Mouse (Mus musculus) cerebellum, postnatal 4 days (tissue): ENCODE measurements at regions not wholly inside any gene's neighbourhood (a gene's known extent, or its start where the extent isn't known, plus 50 kb on each side); places are given as distances from the start of the nearest gene placed in this dataset.

Source experiments
- DNase-seq, 2 experiments: peaks; one replicate each; pipeline ENCODE4 v3.0.0; 2022; ENCODE audit warnings: low spot score in 2 of 2, mixed read lengths in 1 of 2

DNA sequence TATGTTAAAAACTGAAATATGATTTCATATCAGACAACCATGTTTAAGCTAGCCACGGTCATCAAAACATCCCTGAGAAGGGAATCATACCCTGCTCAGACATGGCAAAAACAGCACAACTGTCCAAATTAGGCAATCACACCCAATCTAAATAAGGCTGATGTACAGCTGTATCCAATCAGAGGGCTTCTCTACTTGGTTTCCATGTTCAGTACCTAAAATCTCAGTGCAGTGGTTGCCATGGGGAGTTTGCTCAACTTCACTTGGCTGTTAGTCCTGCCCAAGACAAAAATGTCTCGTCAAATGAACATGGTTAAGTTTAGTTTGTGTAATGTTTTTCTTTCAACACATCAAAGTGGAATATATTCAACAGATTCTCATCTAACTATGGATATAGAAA lies 987.0 kb downstream of the Cdh9 start:
- DNase-seq, result no peak

DNA sequence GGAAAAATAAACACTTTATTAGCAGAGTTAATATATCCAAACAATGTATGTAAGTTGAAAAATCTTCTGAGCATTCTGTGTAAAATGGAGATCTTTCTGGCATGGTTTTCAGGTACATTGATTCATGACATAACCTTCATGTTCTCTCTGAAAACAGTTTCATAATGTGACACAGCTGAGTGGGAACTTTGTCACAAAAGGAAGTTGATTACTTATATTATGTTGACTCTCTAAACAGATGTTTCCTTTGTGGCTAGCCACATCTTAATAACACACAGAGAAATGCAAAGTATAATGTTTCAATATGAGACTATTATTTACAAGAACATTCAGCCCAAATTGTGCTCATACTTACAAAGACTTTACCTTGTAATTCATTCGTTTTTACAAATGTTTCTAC lies 1002.1 kb downstream of the Cdh9 start:
- DNase-seq, result no peak

DNA sequence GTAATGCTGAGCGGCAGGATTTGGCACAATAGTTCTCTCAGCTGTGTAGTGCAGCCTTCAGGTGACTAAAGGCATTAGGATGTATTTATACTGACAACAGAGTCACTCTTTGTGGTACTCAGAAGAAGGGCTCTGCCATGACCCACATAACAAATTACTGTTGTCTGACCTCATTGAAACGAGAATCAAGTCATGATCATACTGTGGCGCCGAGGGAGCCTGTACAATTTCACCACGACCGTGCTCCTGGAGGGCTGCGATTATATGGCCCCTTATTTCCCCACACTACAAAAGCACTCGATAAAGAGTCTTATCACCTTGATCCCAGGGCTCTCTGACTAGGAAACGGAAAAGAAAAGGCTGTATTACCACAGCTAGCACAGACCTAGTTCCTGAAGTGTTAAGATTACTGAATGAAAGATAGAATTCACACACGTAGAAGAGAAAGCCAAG lies 1041.7 kb downstream of the Cdh9 start:
- no peak for DNase-seq

DNA sequence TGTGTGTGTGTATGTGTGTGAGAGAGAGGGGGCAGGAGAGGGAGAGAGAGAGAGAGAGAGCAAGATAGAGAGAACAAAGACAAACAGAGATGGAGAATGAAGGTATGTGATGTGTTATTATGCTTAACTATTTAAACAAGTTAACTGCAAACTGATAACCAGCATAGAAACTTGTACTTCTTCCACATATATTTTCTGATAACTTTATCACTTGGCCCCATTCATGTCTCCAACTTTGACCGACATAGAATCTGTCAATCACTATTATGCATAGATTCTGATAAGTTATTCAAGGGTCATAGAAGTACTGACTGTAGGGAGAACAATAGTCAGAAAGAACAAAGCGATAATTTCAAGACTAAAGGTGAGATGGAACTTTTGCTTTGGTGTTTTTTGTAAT lies 1039.0 kb upstream of the Cdh10 start:
- no peak for DNase-seq

DNA sequence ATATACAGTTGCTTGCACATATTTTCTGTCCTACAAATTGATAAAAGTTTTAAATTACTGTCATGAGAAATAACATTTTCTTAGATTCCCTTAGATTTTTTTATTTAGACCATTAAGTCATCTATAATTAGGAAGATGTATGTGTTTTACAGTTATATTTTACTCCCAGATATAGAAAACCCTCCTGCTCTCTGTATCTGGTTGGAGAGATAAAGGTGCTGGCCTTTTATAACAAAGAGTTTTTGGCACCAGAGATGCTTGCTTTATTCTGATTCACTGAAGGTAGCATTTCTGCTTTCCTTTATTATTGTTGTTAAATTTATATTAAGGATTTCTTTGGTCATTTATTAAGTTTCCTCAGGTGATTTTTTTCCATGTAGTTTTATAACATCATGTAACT lies 1035.4 kb upstream of the Cdh10 start:
- no peak for DNase-seq

DNA sequence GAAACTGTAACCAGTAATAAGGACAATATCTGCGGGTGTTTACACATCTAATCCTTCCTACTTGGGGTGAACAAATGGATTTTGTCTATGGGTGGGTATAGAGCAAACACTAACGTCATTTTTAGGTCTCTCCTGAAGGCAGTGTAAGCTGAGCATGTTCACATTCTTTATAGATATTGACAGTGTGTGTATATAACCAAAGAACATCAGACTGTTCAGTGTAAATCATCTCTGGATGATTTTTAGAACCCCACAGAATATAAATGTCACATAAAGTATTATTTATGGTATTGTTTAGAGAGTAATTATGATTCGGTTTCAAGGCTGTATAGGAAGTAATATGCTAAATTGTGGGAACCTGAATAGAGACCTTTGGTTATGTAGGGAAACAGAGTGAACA lies 1021.2 kb upstream of the Cdh10 start:
- DNase-seq, result no peak

DNA sequence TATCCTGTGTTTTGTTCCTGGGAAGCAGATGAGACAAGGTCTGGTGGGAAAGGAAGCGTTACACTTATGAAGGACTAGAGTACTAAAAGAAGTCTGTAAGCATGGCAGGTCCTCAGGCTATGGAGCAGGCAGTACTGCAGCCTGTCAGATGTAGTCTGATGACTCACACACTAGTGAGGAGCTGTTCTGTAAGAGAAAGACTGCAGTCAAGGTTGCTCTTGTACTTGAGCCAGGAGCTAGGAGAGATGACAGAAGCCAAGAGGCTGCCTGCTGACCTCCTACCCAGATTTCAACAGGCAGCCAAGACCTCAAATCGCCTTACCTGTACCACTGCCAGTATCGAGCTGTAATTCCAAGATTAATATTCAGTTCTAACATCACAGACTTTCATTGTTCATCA lies 1017.3 kb upstream of the Cdh10 start:
- peak in 1 of 2 experiments; percentile 36 for DNase-seq

DNA sequence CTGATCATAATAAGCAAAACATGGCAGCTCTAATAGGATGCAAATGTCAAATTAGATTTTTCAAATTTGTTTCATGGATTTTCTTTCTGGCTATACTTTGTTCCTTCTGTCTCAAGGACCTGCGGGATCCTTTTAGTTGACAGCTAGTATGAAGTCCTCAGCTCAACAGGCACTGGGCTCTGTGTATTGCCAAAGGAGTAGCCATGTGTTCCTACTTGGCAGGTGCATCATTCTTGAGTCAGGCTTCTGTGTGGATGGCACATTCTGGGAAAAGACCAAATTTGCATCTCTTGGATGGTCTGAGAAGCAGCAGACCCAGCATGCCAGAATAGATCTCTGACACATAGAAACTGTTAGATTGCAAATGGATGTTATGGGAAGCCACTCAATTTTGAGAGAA lies 1015.6 kb upstream of the Cdh10 start:
- DNase-seq, result peak in 1 of 2 experiments; percentile 34

DNA sequence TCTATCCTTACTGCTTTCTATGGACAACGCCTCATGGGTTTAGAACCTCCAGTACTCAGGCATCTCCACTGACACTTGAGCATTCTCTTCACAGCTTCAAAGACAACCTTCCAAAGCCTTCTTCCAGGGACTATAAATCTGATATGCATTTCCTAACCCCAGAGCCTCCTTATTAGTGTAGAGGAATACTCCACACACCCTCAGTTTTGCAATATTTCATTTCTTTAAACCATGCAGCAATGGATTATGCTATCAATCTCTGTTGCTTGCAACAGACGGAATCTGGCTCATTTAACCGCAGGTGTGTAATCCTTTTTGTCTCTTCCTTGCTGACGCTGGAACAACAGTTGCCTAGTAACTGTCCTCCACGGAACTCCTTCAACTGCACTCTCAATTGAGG lies 988.4 kb upstream of the Cdh10 start:
- no peak for DNase-seq

DNA sequence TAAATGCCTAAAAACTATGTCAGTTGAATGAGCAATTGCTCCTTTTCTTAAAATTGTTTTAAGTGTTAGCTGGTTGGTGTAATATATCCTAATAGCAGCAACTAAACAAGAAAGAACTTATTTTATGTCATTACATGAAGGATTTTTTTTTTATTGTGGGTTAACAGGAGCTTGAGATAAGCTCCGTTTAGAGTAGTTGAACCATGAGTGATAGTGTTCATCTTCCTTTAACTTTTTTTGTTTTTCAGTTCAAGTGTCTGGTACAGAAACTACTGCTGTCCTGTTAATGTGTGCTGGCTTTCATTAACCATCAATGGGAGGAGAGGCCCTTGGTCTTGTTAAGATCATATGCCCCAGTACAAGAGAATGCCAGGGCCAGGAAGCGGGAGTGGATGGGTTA lies 986.8 kb upstream of the Cdh10 start:
- DNase-seq, result no peak

DNA sequence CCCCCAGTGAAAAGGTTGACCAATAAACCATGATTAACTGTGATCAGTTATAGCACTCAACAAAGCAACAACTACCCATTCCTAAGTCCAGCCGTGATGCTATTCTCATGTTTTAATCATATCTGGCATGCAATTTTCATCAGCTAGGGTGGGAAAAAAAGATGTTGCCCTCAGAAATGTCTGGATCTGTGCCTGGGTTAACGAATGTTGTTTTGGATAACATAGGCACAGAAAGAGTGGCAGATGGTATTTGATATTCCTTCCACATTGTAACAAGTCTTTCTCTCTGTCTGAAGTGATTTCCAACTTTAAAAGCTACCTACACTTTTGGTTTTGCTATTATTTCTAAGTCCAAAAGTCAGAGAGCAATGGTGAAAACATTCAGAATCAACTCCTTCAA lies 938.6 kb upstream of the Cdh10 start:
- no peak for DNase-seq

DNA sequence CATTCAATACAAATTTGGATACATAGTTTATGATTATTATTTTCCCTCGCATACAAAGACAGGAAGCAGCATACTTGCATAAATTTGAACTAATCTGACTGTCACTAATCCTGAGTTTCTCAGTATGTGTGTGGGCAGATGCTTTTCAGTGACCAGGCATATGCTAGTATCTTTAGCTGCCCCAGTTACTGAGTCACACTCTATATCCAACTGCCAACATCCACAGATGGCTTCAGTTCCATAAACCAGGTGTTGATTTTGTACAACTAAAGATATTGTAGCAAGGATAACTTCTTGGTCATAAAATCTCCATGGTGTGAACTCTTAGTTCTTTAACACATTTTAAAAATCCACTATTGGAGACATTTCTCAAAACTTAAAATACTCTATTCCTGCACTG lies 929.4 kb upstream of the Cdh10 start:
- DNase-seq, result no peak

DNA sequence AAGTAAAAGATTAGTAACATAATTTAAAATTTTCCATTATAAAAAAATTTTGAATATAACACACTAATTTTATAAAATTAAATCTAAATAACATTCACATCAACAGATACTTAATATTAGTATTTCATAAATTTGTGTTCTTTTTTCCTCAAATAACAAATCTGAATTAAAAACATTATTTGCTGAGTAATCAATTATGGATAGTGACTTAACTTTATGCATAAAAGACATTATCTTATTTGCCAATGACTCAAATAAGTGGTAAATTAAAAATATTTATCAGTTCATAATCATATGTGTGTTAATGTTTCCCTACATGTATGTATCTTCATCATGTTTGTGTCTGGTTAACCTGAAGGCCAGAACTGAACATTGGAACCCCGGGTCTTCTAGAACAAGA lies 918.7 kb upstream of the Cdh10 start:
- no peak for DNase-seq

DNA sequence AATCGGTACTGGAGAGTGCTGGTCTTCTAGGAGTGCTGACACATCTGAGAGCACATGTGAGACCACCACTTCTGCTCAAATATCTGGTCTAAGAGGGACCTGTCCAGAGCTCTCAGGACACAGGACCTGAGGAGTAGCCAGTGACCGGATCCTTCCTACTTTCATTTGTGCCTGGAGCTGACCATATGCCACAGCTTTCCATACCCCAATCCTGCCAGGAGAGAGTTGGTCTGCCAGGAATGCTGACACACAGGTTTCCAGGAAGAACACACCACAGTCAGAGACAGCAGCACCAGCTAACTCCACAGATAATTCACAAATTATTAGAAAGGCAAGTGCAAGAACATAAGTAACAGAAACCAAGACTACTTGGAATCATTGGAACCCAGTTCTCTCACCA lies 906.5 kb upstream of the Cdh10 start:
- DNase-seq, result no peak

DNA sequence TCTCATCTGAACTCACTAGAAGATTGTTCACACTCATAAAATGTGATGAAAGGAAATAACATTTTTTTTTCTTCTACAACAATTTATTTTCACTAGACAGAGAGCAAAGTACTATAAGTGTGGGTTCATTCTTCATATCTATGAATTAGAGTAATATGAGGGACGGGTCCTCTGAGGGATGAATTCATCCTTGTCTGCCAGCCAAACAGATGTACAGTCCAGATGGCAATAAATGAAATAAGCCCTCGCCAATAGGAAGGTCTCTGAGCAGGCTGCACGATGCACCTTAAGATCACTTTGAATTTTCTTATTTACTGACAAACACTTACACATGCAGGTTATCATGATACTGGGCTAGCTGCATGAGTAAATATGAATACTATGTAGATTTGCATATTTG lies 886.2 kb upstream of the Cdh10 start:
- DNase-seq, result peak in 1 of 2 experiments; percentile 7

DNA sequence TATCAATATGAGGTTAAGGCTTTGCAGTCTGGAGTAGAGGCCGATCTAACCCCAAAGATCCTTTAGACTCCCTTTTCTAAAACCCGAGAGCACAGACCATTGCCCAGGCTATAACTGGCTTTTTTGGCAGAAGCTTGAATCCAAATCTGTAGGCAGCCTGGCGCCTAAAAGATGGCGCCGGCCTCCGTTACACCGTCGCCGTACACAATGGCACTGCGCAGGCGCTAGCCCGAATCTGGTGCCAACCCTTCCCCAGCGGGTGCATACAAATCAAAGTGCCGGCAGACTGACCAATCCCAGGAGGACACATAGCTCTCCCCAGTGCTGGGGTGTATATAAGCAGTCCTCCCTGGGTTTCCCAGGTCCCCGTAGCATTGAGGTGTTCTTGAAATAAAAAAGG lies 884.9 kb upstream of the Cdh10 start:
- DNase-seq, result no peak

DNA sequence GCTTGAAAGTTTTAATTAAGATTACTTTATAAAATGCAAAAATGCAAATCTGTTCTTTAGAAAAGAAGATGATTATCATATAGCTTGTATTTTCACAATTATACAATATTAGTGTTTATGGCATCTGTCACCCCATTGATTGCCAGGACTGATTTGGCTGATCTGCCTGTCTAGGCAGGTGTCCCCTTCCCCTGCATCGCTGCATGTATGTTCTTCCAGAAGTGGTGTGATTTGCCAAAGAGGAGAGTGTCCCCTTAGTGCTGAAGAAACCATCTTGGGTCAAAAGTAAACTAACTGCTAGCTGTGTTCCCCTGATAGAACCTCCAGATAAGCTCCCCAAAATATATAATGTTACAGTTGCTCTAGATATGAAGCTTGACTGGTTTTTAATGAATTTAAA lies 883.3 kb upstream of the Cdh10 start:
- peak in 1 of 2 experiments; percentile 34 for DNase-seq

DNA sequence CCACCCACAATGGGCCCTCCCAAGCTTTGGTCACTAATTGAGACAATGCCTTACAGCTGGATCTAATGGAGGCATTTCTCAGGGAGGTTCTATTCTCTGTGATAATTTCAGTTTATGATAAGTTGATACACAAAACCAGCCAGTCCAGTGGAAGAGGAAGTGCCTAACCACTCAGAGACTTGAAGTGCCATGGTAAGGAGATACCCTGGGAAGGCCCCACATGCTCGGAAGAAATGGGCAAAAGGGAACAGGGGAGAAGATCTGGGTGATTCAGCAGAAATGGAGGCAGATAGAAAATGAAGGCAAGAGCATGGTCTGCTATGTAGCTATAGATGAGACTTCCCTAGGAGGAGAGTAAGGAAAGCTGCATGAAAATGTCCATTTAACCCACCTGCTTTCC lies 856.0 kb upstream of the Cdh10 start:
- no peak for DNase-seq

DNA sequence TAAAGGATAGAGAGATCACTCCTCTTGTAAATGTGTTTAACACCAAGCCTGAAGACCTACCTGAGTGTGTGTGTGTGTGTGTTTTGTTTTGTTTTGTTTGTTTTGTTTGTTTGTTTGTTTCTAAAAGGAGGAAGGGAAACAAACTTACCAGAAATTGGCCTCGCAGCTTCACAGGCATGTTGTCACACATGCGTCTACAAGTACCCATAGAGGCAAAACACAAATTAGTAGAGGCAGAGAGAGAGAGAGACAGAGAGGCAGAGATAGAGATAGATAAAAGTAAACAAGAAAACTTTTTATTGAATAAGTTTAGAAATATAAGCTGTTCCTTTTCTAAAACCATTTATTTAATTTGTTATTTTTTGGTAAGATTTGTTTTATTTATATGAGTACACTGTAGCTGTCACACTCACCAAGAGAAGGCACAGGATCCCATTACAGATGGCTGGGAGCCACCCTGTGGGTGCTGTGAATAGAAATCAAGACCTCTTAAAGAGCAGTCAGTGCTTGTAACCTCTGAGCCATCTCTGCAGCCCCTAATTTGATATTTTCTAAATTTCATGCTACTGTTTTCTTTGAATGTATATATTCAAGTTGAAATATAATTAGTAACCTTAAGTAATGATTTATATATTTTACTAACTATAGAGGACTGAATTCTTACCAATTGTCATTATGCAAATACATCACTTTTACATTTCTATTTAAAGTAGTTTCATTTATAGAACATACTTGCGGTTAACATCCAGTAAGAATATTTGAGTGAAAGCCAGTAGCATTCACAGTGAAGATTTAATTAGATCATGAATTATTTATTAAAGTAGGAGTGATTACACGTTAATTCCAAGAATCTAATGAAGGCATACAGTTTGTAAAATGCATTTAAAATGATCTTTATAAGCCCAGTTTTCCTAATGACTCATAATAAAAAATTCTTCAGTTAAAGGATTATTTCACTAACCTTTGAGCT lies 855.2 kb upstream of the Cdh10 start:
- no peak for DNase-seq

DNA sequence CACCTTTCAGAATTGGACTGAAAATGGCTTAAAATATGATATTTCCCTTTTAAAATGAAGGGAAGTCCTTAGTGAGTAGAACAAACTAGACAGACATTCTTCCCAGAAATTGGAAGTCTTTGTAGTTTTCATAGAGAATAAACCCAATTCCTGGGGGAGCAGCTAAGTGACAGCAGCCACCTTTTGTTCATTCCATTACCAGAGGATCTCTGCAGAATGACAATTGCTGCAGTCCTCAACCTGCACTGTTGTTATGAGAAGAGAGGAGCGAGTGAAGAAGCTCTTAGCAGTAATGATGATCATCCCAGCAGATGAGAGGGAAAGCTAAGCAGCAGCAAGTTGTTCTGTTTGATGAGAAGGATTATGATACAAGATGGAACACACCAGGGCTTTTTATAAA lies 831.0 kb upstream of the Cdh10 start:
- no peak for DNase-seq

DNA sequence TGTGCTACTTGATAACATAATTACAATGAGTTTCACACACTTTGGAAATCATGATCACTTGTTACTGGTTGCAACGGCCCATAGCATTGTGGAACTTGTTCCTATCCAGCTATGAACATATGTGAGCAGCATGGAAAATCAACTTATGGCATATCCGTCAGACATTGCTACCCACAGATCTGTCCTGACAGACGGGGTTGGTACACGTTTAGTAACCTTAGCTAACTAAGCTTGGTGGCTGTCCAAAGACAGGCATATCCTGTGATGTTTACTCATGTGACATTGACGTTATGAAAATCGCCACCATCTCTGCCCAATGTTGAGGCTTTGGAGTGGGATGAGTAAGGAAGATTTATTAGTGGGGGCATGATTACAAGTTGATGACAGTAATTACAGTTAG lies 786.1 kb upstream of the Cdh10 start:
- no peak for DNase-seq

DNA sequence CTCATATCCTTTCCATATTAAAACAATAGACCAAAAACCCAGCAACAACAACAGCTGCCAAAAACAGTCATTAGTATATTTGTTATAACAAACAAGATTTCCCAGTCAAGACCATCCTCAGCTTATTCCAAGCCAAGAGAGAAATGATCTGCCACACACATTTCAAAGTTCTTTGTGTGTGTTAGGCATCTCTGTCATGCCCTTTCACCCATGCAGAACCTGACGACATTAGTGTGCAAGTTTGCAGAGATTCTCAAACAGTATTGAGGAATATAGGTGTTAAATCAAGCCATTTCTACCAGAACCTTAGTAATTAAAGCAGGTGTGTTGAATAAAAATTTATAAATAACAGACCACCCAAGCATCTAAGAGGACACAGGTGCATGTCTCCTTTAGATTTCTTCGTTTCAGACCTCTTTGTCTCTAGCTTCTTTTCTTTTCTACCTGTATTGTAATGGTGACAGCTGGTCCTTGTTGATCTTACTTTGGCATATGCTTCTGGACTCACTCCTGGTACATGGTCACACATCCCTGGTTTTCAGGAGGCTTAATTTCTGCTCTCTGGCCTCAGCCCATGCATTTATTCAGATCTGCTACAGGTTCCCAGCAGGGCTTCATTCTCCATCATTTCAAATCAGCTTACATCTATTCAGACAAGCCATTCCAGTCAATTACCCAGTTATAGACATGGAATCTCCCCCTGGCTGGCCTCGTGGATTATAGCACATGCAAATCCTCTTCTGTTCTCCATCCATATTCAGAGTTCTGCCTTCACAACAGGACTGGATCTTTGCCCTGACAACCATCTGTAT lies 766.3 kb upstream of the Cdh10 start:
- DNase-seq, result peak in 1 of 2 experiments; percentile 46

DNA sequence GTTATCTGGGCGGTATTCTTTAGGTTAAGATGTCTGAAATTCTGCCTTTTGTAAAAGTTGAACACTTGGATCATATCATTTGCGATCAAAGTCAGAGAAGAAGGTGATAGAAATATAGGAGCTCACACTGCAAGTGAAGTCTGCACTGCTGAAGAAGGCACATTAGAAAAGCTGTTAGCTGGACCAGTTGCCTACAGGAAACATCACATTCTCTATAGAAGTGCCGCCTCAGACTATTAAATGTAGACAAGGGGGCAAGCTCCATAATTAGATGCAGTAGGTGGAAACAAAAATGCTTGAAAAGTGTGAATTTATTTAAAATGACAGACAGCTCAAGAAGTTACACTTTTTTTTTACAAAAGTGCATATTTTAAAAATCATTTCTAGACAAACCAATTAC lies 753.2 kb upstream of the Cdh10 start:
- DNase-seq, result no peak
